Mouse (Mus musculus) left cerebral cortex, postnatal 4 days (tissue): ENCODE measurements at regions not wholly inside any gene's neighbourhood (a gene's known extent, or its start where the extent isn't known, plus 50 kb on each side); places are given as distances from the start of the nearest gene placed in this dataset.

Source experiments
- DNase-seq: peaks from one replicate; pipeline ENCODE4 v3.0.0-alpha.2; 2022
- intact Hi-C: fragments of 180-260 bp; cut with DNase I; formaldehyde crosslinking; loops from one replicate; pipeline ENCODE4 v1.15.1; 2025

- no peak for DNase-seq
- intact Hi-C loops = no loop called here
These were observed 232.9 kb upstream of the Krr1 start for GRCm38 (mm10) chr10:111739471-111740138.

- no peak for DNase-seq
- intact Hi-C loops = no loop called here
These were observed 231.7 kb upstream of the Krr1 start for GRCm38 (mm10) chr10:111740586-111741265.

- intact Hi-C loops = no loop called here
- DNase-seq = no peak
These were observed 231.0 kb upstream of the Krr1 start for GRCm38 (mm10) chr10:111741301-111741945.

- intact Hi-C loops = no loop called here
- no peak for DNase-seq
These were observed 229.2 kb upstream of the Krr1 start for GRCm38 (mm10) chr10:111743291-111743690.

- intact Hi-C loops = no loop called here
- no peak for DNase-seq
These were observed 227.3 kb upstream of the Krr1 start for GRCm38 (mm10) chr10:111745116-111745515.

GRCm38 (mm10) chr10:111746067-111746878 is 226.2 kb upstream of the Krr1 start:
- no peak for DNase-seq
- intact Hi-C loops = no loop called here

GRCm38 (mm10) chr10:111746879-111747477 is 225.5 kb upstream of the Krr1 start:
- DNase-seq = no peak
- intact Hi-C loops = no loop called here

- no peak for DNase-seq
- intact Hi-C loops = no loop called here
These were observed 224.0 kb upstream of the Krr1 start for GRCm38 (mm10) chr10:111748482-111748881.

- no peak for DNase-seq
- intact Hi-C loops = no loop called here
These were observed 218.8 kb upstream of the Krr1 start for GRCm38 (mm10) chr10:111753646-111754045.

GRCm38 (mm10) chr10:111755964-111756363 is 216.5 kb upstream of the Krr1 start:
- no peak for DNase-seq
- intact Hi-C loops = no loop called here

- DNase-seq = no peak
- intact Hi-C loops = no loop called here
These were observed 215.9 kb upstream of the Krr1 start for GRCm38 (mm10) chr10:111756528-111756927.

- no peak for DNase-seq
- intact Hi-C loops = no loop called here
These were observed 214.8 kb upstream of the Krr1 start for GRCm38 (mm10) chr10:111757689-111758088.

- no peak for DNase-seq
- intact Hi-C loops = no loop called here
These were observed 213.0 kb upstream of the Krr1 start for GRCm38 (mm10) chr10:111759505-111759904.

GRCm38 (mm10) chr10:111762751-111763528 is 209.5 kb upstream of the Krr1 start:
- DNase-seq = no peak

GRCm38 (mm10) chr10:111767011-111767720 is 205.3 kb upstream of the Krr1 start:
- no peak for DNase-seq
- intact Hi-C loops = no loop called here

More at GRCm38 (mm10) chr10:111762751-111763528, 209.5 kb upstream of the Krr1 start:
- intact Hi-C loops = no loop called here

- DNase-seq = no peak
- intact Hi-C loops = no loop called here
These were observed 204.5 kb upstream of the Krr1 start for GRCm38 (mm10) chr10:111767813-111768455.

GRCm38 (mm10) chr10:111769486-111770002 is 202.9 kb upstream of the Krr1 start:
- DNase-seq = no peak
- intact Hi-C loops = no loop called here

- intact Hi-C loops = no loop called here
- no peak for DNase-seq
These were observed 202.4 kb upstream of the Krr1 start for GRCm38 (mm10) chr10:111770027-111770426.

GRCm38 (mm10) chr10:111771010-111771409 is 201.5 kb upstream of the Krr1 start:
- DNase-seq = no peak
- intact Hi-C loops = no loop called here
